Mouse (Mus musculus): ENCODE data around the gene Gm28048. TPM values are rescaled to one million over a fixed set of nuclear protein-coding genes. Genes with fewer than 3 reads are reported as not detected.

The Gm28048 gene
- polyA plus RNA-seq, 1 experiment: 1.9 TPM

DNA sequence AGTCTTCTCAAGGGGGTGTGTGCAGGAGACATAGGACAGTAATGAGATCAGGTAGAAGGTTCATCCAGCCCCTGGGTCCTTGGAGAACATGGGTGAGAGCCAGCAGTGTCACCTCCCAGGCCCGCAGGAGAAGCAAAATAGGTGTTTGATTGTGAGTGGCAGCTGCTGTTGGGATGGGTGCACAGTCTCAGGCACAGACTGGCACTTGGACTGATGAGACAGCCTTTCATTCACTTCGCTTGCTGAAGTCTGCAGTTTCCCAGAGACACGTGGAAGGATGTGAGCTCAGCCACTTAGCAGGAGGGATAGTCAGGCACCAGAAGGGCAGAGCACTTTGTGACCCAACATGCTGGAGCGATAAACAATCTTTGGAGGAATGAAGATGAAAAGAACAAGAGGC, 118.3 kb downstream of the Gm28048 start:
- no peak for TF ChIP-seq MYOD1 (IDR thresholded peaks at IDR 0.05; ENCODE audit: control insufficient read depth in 1 of 3, insufficient read length in 2 of 3, low read depth in 2 of 3)
- no peak for TF ChIP-seq CEBPB (IDR thresholded peaks at IDR 0.05; ENCODE audit: insufficient read depth, poor library complexity, severe bottlenecking)
- no peak for TF ChIP-seq TCF3 (IDR thresholded peaks at IDR 0.05; ENCODE audit: insufficient read length, low read depth)
- TF ChIP-seq SRF (IDR thresholded peaks at IDR 0.05; ENCODE audit: control insufficient read depth, insufficient read length, low read depth): no peak
- TF ChIP-seq REST (IDR thresholded peaks at IDR 0.05; ENCODE audit: insufficient read depth, insufficient read length): no peak
- TF ChIP-seq USF1 (IDR thresholded peaks at IDR 0.05; ENCODE audit: low read depth): no peak
- no peak for TF ChIP-seq MAX (IDR thresholded peaks at IDR 0.05; ENCODE audit: low read depth)
- Histone ChIP-seq H3ac (ENCODE audit: control insufficient read depth, insufficient read length) (no peak overlapping the region), H3K4me2 (ENCODE audit: low read depth) (no peak overlapping the region), H3K79me2 (ENCODE audit: control insufficient read depth, insufficient read depth) (peaks cover 7% of the 10 kb centered on the region), H3K4me3 (no peak overlapping the region), H3K36me3 (ENCODE audit: control insufficient read depth, insufficient read depth) (no peaks in the 10 kb centered on the region), H3K27me3 (ENCODE audit: control insufficient read depth, insufficient read depth, insufficient read length) (no peaks in the 10 kb centered on the region)

- no peaks in the 10 kb centered on the region for H3K27me3 ChIP-seq (ENCODE audit: control insufficient read depth, insufficient read depth, insufficient read length)
- no peak for TF ChIP-seq SRF (IDR thresholded peaks at IDR 0.05; ENCODE audit: control insufficient read depth, insufficient read length, low read depth)
- TF ChIP-seq TCF12 (IDR thresholded peaks at IDR 0.05; ENCODE audit: insufficient read depth, poor library complexity, severe bottlenecking): no peak
- no peak for TF ChIP-seq POLR2A (IDR thresholded peaks at IDR 0.05; ENCODE audit: insufficient read length, low read depth)
These were observed 120.6 kb downstream of the Gm28048 start for GRCm38 (mm10) chr11:22861315-22861714.

GRCm38 (mm10) chr11:22860335-22861227, 121.3 kb downstream of the Gm28048 start, which contains the start of gene B3gnt2:
TSS of gene B3gnt2 (minus strand) at chr11:22860961.
- no peak for TF ChIP-seq POLR2A (IDR thresholded peaks at IDR 0.05; ENCODE audit: insufficient read length, low read depth)
- no peak for TF ChIP-seq E2F4 (IDR thresholded peaks at IDR 0.05; ENCODE audit: insufficient read depth)
- no peak for TF ChIP-seq POLR2AphosphoS2 (IDR thresholded peaks at IDR 0.05; ENCODE audit: insufficient read length, low read depth)
- TF ChIP-seq CEBPB (IDR thresholded peaks at IDR 0.05; ENCODE audit: insufficient read depth, poor library complexity, severe bottlenecking): no peak
- no peak for TF ChIP-seq MYOG (IDR thresholded peaks at IDR 0.05; ENCODE audit: control insufficient read depth in 1 of 3, insufficient read depth in 1 of 3, insufficient read length in 2 of 3, low read depth in 2 of 3)
- no peak for TF ChIP-seq TCF3 (IDR thresholded peaks at IDR 0.05; ENCODE audit: insufficient read length, low read depth)
- TF ChIP-seq REST (IDR thresholded peaks at IDR 0.05; ENCODE audit: insufficient read depth, insufficient read length): no peak
- TF ChIP-seq TCF12 (IDR thresholded peaks at IDR 0.05; ENCODE audit: insufficient read depth, poor library complexity, severe bottlenecking): no peak
- TF ChIP-seq MAX (IDR thresholded peaks at IDR 0.05; ENCODE audit: low read depth): no peak
- Histone ChIP-seq H3K4me3 (peak within 1 kb of the TSS; percentile 66), H3K79me2 (ENCODE audit: control insufficient read depth, insufficient read depth) (peaks cover 37% of the 10 kb centered on the region), H3K27me3 (ENCODE audit: control insufficient read depth, insufficient read depth, insufficient read length) (no peaks in the 10 kb centered on the region), H3ac (ENCODE audit: control insufficient read depth, insufficient read length) (peak within 1 kb of the TSS; percentile 36), H3K36me3 (ENCODE audit: control insufficient read depth, insufficient read depth) (no peaks in the 10 kb centered on the region), H3K4me2 (ENCODE audit: low read depth) (peak within 1 kb of the TSS; percentile 99)

More at GRCm38 (mm10) chr11:22861315-22861714, 120.6 kb downstream of the Gm28048 start:
- Histone ChIP-seq H3K79me2 (ENCODE audit: control insufficient read depth, insufficient read depth) (peaks cover 30% of the 10 kb centered on the region), H3ac (ENCODE audit: control insufficient read depth, insufficient read length) (no peak overlapping the region), H3K4me3 (no peak overlapping the region), H3K36me3 (ENCODE audit: control insufficient read depth, insufficient read depth) (no peaks in the 10 kb centered on the region), H3K4me2 (ENCODE audit: low read depth) (no peak overlapping the region)

DNA sequence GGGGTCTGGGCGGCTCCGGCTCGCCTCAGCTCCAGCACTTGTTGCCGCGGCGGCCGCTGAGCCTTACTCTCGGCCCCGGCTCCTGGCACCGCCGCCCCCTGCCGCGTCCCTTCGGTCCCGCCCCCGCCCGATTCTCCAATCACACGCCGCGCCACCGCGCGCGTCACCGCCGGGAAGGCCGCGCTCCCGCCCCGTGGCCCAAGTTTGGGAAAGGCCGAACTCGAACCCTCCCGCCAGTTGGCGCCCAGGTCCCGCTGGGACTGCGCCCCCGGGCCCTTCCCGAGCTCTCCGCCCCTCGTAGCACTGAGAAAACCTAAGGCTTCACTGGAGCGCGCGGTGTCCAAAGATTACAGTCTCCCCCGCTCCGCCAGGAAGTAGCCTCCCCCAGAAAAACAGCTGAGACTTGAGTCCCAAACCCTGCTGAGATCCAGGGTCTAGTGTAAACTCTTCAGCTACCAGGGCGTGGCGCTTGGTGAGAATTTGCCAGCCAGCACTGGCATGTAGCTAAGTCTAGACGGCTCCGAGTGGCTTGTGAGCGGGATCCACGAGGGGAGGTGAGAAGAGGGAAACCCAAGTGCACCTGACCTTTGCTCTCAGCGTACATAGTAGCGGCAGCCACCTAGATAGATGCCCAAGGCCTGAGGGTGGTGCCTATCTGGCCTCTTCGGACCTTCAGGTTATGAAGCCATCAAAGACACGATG, 122.1 kb downstream of the Gm28048 start:
- Histone ChIP-seq H3K27me3 (ENCODE audit: control insufficient read depth, insufficient read depth, insufficient read length) (no peaks in the 10 kb centered on the region), H3K4me2 (ENCODE audit: low read depth) (peak overlapping the region; percentile 99), H3ac (ENCODE audit: control insufficient read depth, insufficient read length) (peak overlapping the region; percentile 36), H3K79me2 (ENCODE audit: control insufficient read depth, insufficient read depth) (peaks cover 44% of the 10 kb centered on the region), H3K36me3 (ENCODE audit: control insufficient read depth, insufficient read depth) (no peaks in the 10 kb centered on the region), H3K4me3 (peak overlapping the region; percentile 66)
- TF ChIP-seq POLR2AphosphoS2 (IDR thresholded peaks at IDR 0.05; ENCODE audit: insufficient read length, low read depth): peak; percentile 84
- TF ChIP-seq MYOG (IDR thresholded peaks at IDR 0.05; ENCODE audit: control insufficient read depth in 1 of 3, insufficient read depth in 1 of 3, insufficient read length in 2 of 3, low read depth in 2 of 3): peak in 2 of 3 experiments; percentile 3 to 55
- no peak for TF ChIP-seq MAX (IDR thresholded peaks at IDR 0.05; ENCODE audit: low read depth)
- TF ChIP-seq REST (IDR thresholded peaks at IDR 0.05; ENCODE audit: insufficient read depth, insufficient read length): no peak
- peak; percentile 91 for TF ChIP-seq POLR2A (IDR thresholded peaks at IDR 0.05; ENCODE audit: insufficient read length, low read depth)
- peak; percentile 89 for TF ChIP-seq SRF (IDR thresholded peaks at IDR 0.05; ENCODE audit: control insufficient read depth, insufficient read length, low read depth)
- TF ChIP-seq TCF12 (IDR thresholded peaks at IDR 0.05; ENCODE audit: insufficient read depth, poor library complexity, severe bottlenecking): no peak
- TF ChIP-seq TCF3 (IDR thresholded peaks at IDR 0.05; ENCODE audit: insufficient read length, low read depth): no peak
- no peak for TF ChIP-seq CEBPB (IDR thresholded peaks at IDR 0.05; ENCODE audit: insufficient read depth, poor library complexity, severe bottlenecking)
- peak; percentile 48 for TF ChIP-seq E2F4 (IDR thresholded peaks at IDR 0.05; ENCODE audit: insufficient read depth)
- peak in 1 of 3 experiments; percentile 49 for TF ChIP-seq MYOD1 (IDR thresholded peaks at IDR 0.05; ENCODE audit: control insufficient read depth in 1 of 3, insufficient read length in 2 of 3, low read depth in 2 of 3)
- no peak for TF ChIP-seq USF1 (IDR thresholded peaks at IDR 0.05; ENCODE audit: low read depth)
